Mouse (Mus musculus): Measurements from ENCODE around the gene Arpc3. TPM values are rescaled to one million over a fixed set of nuclear protein-coding genes. Genes with fewer than 3 reads are reported as not detected.
"Not testable (repeated sequence)": the region's sequence is repeated elsewhere in the genome, so short reads cannot be mapped to it uniquely, and the experiment has no call there.

Arpc3 gene
- polyA plus RNA-seq, 2 experiments from 2014 or later = 394 to 533 TPM

DNA sequence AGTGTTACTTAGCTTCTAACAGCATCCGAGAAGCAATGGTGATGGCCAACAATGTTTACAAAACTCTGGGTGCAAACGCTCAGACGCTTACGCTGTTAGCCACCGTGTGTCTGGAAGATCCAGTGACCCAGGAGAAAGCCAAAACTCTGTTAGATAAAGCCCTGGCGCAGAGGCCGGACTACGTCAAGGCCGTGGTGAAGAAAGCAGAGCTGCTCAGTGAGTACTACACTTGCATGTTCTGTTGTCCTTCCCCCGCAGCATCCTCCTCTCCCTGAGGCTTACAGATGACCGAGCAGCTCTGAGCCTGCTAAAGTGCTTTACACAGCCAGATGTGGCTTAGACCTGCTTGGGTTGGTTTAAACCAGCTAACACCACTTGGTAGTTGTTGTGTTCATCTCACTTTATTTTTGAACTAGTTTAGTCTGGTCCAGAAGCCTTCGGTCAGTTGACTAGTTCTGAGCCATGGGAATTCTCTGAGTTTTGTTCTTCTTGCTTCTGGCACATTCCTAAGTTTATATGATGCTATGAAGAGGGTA, 48.5 kb downstream of the Arpc3 start:
- ATAC-seq = no peak

DNA sequence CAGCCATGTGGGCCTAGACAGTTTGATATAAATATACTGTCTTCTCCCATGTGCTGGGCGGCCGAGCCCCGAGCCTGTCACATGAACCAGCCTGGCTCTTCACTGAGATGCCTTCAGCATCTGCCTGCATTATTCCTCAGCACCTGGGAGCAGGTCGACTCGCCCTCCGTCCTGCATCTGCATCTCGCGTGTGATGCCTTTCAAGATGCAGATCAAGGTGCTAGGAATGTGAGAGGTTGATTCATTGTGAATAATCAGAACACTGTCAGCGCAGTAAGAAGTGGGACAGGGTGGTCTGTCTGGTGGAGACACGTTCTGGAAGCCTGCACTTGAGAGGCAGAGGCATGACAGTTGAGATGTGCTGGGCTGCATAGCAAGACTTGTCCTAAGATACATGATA, 52.8 kb downstream of the Arpc3 start:
- ATAC-seq = no peak

DNA sequence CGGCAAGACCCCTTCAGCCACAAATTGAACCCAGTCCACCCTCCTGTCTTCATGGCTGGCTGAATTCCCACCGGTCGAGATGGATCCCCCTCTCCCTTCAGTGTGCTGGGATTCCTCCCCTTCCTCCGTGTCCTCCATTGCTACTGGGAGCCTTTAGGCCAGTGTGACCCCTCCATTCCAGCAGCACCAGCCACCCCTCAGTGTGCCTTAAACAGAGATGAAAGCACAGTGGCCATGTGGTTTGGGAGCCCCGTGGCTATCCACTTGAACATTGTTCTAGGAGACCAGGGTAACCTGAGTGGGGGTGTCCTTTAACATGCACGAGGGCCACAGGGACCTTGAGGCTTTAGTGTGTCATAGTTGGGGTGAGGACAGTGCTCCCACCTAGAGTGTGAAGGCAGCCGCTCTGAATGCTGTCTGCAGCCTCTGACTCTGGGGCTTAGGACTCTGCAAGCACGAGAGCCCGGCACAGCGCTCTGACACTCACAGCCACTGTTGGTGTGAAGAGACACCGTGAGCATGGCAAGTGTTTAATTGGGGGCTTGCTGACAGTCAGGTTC, 53.5 kb downstream of the Arpc3 start:
- no peak for ATAC-seq

GRCm38 (mm10) chr5:122447857-122448256, 56.2 kb downstream of the Arpc3 start:
- no peak for ATAC-seq

DNA sequence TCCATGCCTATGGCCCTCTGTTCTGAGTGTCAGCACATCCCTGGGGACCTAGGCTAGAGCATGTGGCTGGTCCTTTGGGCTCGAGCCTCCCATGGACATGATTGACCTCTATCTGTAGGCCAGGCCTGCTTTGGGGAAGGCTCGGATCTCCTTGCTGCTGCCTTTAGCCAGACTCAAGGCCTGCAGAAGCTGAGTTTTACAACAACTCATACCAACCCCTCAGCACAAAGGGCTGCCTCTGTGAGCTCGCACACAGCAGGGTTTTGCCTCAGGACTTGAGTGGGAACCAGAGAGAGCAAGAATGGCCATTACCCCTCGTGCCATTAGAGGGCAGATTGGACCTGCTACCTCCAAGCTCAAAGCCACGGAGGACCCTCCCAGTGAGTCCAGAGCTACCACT, 57.2 kb downstream of the Arpc3 start:
- ATAC-seq = no peak

GRCm38 (mm10) chr5:122449946-122450345, 58.3 kb downstream of the Arpc3 start:
- no peak for ATAC-seq

GRCm38 (mm10) chr5:122450913-122451317, 59.2 kb downstream of the Arpc3 start:
- no peak for ATAC-seq

DNA sequence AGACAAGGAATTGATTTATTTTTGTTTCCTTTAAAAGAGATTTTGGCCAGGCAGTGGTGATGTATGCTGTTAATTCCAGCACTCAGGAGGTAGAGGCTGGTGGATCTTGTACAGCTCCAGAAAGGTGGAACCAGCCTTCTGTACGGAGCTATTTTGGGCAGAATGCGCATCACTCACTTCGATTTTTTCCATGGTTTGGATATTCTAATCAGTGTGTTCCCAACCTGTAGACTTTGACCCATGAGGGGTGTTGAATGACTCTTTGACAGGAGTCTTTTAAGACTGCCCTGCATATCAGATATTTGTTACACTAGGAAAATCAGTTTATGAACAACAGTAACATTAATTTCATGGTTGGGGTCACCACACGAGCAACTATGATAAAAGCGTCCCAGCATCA, 59.6 kb downstream of the Arpc3 start:
- ATAC-seq = no peak

DNA sequence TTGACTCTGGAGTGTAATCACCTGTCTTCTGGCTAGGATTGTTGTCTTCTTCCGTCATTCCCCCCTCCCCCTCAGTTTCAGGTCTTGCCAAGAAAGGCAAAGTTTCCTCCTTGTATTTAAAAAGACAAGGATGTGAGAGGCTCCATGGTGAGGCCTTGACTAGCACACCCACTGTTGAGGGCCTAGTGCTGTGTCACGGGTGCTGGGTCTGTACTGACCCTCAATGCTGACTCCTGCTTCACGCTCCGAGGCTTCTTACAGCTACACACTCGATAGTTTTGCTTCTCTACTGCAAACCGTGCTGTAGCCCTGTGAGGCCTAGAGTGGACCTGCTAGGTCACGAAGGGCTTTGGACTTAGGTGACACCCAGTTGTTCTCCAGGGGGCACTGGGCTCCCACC, 60.5 kb downstream of the Arpc3 start:
- no peak for ATAC-seq

GRCm38 (mm10) chr5:122453188-122453587, 61.5 kb downstream of the Arpc3 start:
- no peak for ATAC-seq

DNA sequence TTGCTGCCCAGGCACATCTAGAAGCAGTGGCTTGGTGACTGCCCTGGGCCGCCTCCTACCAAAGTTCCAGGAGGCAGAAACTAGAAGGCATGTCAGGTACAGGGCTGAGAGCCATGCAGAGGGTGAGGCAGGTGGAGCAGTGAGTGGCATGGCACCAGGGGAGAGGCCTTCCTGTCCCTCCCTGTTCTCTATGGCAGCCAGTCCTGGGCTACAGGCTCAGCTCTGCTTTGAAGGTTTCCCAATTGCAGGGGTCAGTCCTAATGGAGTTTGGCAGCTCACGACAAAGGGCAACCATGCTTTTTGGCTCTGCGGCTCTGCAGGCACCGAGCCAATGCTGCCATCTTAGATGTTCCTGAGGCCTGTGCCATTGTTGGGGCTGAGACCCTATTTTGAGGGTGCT, 62.8 kb downstream of the Arpc3 start:
- ATAC-seq = no peak

GRCm38 (mm10) chr5:122454883-122455282, 63.2 kb downstream of the Arpc3 start:
- no peak for ATAC-seq

DNA sequence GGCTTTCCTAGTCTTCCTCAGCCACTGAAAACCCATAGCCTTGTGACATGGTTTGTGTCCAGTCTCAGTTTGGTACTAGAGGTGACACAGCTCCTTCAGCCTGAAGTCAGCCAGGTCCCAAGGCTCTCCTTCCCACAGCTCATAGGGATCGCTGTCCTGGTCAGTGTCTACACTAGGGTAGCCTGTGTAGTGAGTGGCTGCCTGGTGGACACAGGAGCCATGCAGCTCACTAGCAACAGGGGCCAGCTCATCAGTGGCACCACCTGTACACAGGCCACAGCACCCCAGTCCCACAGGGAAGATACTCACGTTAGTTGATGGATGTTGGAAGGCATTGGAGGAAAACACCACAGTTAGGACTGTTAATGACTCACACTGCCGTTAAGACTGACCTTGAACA, 63.9 kb downstream of the Arpc3 start:
- ATAC-seq = no peak

GRCm38 (mm10) chr5:122457054-122457453, 65.4 kb downstream of the Arpc3 start:
- ATAC-seq = not testable (repeated sequence)

DNA sequence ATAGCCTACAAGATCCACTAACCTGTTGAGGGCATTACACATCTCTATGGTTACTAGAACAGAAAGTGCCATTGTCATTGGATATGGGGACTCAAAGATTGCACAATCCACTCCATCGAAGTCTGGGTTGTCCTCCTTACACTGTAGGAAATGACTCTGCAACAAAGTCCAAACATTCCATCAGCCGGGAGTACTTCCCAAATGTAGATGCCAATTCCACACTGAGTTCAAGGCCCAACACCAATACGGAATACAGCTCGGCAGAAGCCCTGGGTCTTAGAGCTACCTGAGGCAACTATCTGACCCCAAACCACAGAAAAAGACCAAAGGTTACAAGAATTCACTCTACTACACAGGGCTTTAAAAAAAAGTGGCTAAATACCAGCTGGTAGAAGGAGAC, 66.4 kb downstream of the Arpc3 start:
- ATAC-seq = no peak

DNA sequence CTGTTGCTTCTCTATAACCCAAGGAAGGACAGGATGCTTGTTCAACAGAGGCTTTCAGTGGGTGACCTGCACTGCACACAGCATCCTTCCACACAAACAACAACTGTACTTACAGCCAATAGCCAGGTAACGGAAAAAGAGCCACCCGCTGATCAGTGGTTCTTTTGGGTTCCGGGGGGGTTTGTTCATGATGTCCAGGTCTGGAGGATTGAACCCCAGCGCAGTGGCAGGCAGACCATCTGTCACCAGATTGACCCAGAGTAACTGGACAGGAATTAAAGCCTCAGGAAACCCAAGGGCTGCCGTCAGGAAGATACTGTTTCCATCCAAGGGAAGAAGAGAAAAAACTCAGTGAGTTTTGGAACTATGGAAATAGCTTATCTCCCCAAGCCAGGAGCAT, 67.7 kb downstream of the Arpc3 start:
- ATAC-seq = no peak

DNA sequence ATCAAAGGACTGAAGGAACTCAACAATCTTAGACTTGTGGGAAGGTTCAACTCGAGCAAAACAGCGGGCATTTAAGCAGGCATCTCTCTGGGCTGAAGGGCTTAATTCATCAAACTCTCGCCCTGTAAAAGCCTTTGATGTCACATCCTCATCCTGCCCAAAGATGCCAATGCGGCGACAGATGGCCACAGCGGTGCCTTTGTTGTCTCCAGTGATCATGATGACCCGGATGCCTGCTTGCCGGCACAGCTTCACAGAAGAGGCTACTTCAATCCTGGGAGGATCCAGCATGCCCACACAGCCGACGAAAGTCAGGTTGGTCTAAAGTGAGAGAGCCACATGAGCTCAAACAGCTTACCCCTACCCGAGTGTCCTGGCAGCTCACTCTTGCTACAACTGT, 69.0 kb downstream of the Arpc3 start:
- no peak for ATAC-seq

GRCm38 (mm10) chr5:122461431-122461830, 69.8 kb downstream of the Arpc3 start:
- no peak for ATAC-seq

Other genes with a start within 250 kb of the Arpc3 start
- 10 to 100 TPM; 34.6 to 82.0 TPM for gene Ppp1cc, start 233.6 kb upstream of the Arpc3 start, polyA plus RNA-seq (2017; shearing (Covaris generic))
- 100 to 1,000 TPM in 1 of 2 experiments, 10 to 100 TPM in 1; 51.8 to 108 TPM for gene Hvcn1, start 185.1 kb upstream of the Arpc3 start, polyA plus RNA-seq (2017; shearing (Covaris generic))
- gene Tctn1, start 127.4 kb upstream of the Arpc3 start, polyA plus RNA-seq (2017; shearing (Covaris generic)) = 1 to 10 TPM; 1.1 to 2.0 TPM
- 10 to 100 TPM; 17.8 to 18.7 TPM for gene Pptc7, start 107.5 kb upstream of the Arpc3 start, polyA plus RNA-seq (2017; shearing (Covaris generic))
- gene Rad9b, start 37.6 kb upstream of the Arpc3 start, polyA plus RNA-seq (2017; shearing (Covaris generic)) = 10 to 100 TPM; 13.6 to 17.0 TPM
- 100 to 1,000 TPM; 193 to 203 TPM for gene Vps29, start 37.5 kb upstream of the Arpc3 start, polyA plus RNA-seq (2017; shearing (Covaris generic))
- gene Gpn3, start 20.0 kb upstream of the Arpc3 start, polyA plus RNA-seq (2017; shearing (Covaris generic)) = 10 to 100 TPM; 56.9 to 67.7 TPM
- 1 to 10 TPM; 6.9 to 7.4 TPM for gene Fam216a, start 19.5 kb upstream of the Arpc3 start, polyA plus RNA-seq (2017; shearing (Covaris generic))
- gene Anapc7, start 29.8 kb downstream of the Arpc3 start, polyA plus RNA-seq (2017; shearing (Covaris generic)) = 10 to 100 TPM; 17.7 to 22.8 TPM
- 10 to 100 TPM in 1 of 2 experiments, 1 to 10 TPM in 1; 10.0 to 14.8 TPM for gene Atp2a2, start 110.3 kb downstream of the Arpc3 start, polyA plus RNA-seq (2017; shearing (Covaris generic))
- gene Ift81, start 222.6 kb downstream of the Arpc3 start, polyA plus RNA-seq (2017; shearing (Covaris generic)) = 1 to 10 TPM; 6.6 to 7.8 TPM